Mouse (Mus musculus) WW6 (cell line): ENCODE results near the gene Otud7a.
A peak's percentile ranks its signal among the peaks of the same experiment; 100 is the strongest.

Experiments
- DNase-seq: peaks from one replicate; pipeline ENCODE4 v3.0.0-alpha.2; 2013; ENCODE audit warnings: low read depth, low spot score

Gene Otud7a

GRCm38 (mm10) chr7:63774291-63774690, 329.7 kb downstream of the Otud7a start:
- no peak for DNase-seq

DNA sequence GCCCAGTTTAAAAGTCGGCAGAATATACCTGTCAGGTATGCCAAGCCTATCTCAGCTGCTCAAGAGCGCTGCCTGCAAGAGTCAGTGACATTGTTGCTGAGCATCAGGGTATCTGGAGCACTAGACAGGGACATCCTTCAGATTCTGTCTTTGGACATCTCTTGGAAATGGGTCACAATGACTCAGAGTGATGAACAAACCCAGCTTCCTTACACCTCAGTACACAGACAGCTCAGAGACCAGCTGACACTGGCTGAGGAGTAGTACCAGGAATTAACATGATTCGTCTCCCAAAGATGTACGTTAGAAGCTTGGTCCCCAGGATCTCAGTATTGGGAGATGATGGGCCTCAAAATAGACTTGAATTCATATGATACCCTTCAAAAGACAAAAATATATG, 332.8 kb downstream of the Otud7a start:
- no peak for DNase-seq

- DNase-seq: no peak
Measured at GRCm38 (mm10) chr7:63780821-63781220, 336.3 kb downstream of the Otud7a start.

DNA sequence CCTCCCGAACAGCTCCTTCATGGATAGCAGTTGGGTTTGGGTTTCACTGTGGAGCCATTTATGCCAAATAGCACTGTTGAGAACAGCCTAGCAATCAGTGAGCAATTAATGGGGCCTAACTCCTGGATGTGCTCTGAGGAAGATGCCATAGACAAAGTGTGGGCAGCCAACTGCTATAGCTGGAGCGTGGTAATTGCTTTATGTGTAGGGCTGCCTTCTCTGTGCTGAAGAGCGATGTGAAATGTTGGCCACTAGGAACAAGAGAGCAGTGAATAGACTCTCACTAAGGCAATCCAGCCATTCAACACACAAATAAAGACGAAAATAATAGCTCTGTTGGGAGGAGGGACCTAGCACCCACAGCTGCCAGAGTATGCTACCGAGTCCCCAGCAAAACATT, 345.2 kb downstream of the Otud7a start:
- no peak for DNase-seq

DNA sequence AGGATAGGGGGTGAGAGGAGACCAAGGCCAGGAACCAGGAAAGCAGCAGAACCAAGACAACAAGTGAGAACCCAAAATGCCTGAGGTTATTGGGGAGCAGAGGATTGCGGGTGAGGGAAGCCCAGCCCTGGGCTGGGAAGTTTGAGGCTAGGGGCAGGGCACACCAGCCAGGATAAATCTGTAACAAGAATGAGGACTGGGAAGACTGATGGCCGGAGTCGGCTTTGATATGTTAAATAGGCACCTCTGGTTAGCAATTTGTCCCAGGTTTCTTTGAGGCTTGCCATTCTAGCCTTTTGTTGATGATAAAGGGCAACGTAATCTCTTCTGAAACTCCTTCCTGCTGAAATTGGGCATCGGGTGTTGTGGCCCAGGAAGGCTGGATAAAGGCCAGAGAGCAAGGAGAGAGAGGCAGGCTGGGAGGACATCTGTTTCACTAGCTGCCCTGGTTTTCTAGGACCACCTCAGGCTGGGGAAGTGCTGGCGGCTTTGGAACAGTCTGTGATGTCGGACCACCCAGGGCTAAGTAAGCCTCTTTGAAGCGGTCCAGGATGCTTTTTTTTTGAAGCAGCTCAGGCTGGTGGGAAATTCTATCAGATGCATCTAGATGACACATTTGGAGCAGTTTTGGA, 351.6 kb downstream of the Otud7a start:
- DNase-seq: peak; percentile 34

- DNase-seq: no peak
Measured at GRCm38 (mm10) chr7:63798446-63798845, 353.9 kb downstream of the Otud7a start.

GRCm38 (mm10) chr7:63799304-63799703, 354.8 kb downstream of the Otud7a start:
- DNase-seq: no peak

DNA sequence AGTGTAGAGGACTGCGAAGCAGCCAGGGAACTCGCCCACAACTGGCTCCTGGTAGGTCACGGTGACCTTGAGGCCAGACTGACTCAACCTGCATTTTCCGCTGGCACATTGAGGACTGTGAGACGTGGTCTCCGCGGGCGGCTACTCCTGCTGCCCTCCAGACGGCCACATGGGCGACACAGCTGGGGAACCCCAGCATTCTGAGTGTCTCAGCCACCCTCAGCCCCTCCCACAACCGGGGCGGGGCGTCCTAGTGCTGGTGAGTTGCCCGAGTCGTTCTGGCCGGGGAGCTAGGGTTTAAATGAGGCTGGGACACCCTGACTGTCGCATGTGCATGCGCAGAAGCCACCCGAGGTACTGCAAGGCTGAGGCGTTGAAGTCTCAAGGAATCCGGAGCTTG, 358.2 kb downstream of the Otud7a start:
- no peak for DNase-seq
